Mouse (Mus musculus) stomach, postnatal 0 days (tissue): ENCODE results near the gene Ms4a12. TPM values are rescaled to one million over a fixed set of nuclear protein-coding genes. Genes with fewer than 3 reads are reported as not detected.
A peak's percentile ranks its signal among the peaks of the same experiment; 100 is the strongest.

Source experiments
- ATAC-seq: fragments of 200-750 bp; cut with Nextera tagmentation; 2 replicates; pipeline ENCODE4 v1.8.0; 2017; ENCODE audit not compliant: low FRiP score, low TSS enrichment
- DNase-seq: peaks from one replicate; pipeline ENCODE4 v3.0.0-alpha.2; 2016; ENCODE audit warnings: low spot score
- H3K27ac ChIP-seq: fragments of 300-500 bp; sonication (generic); replicated peaks from 2 replicates; pipeline ENCODE4 v1.5.1; 2014; ENCODE audit warnings: mild to moderate bottlenecking, control low read depth
- H3K27me3 ChIP-seq: fragments of 300-500 bp; sonication (generic); 2 replicates; pipeline ENCODE4 v1.6.1; 2014; ENCODE audit warnings: low read length; ENCODE audit not compliant: control insufficient read depth, insufficient read depth
- H3K36me3 ChIP-seq: fragments of 300-500 bp; sonication (generic); 2 replicates; pipeline ENCODE4 v1.6.1; 2014; ENCODE audit warnings: low read length, mixed read lengths; ENCODE audit not compliant: control insufficient read depth, insufficient read depth
- H3K4me1 ChIP-seq: fragments of 300-500 bp; sonication (generic); replicated peaks from 2 replicates; pipeline ENCODE4 v1.6.1; 2014; ENCODE audit warnings: antibody characterized with exemption; ENCODE audit not compliant: control insufficient read depth, insufficient read depth
- H3K4me2 ChIP-seq: fragments of 300-500 bp; sonication (generic); replicated peaks from 2 replicates; pipeline ENCODE4 v1.6.1; 2014; ENCODE audit warnings: low read depth, mild to moderate bottlenecking, control low read depth, moderate library complexity
- H3K4me3 ChIP-seq: fragments of 300-500 bp; sonication (generic); 2 replicates; pipeline ENCODE4 v1.5.1; 2014; ENCODE audit warnings: low read depth, low read length, control low read depth
- H3K9ac ChIP-seq: fragments of 300-500 bp; sonication (generic); 2 replicates; pipeline ENCODE4 v1.6.1; 2014; ENCODE audit warnings: mild to moderate bottlenecking, low read length, control low read depth, mixed read lengths
- H3K9me3 ChIP-seq: fragments of 300-500 bp; sonication (generic); 2 replicates; pipeline ENCODE4 v1.6.1; 2016; ENCODE audit warnings: low read length; ENCODE audit not compliant: control insufficient read depth
- CTCF ChIP-seq: IDR thresholded peaks from 2 replicates; pipeline ENCODE4 v1.5.1; 2016; ENCODE audit warnings: antibody characterized with exemption, low read depth, mild to moderate bottlenecking, moderate library complexity
- EP300 ChIP-seq: optimal IDR thresholded peaks from 2 replicates; pipeline ENCODE3; 2016; ENCODE audit warnings: antibody characterized with exemption
- WGBS: fragments of 180-500 bp; shearing (Covaris S2); extraction: QIAGEN DNeasy Blood & Tissue Kit; methylation state at CpG from one replicate; pipeline ENCODE4 v1.1.7; 2014; 5-methylcytosine and 5-hydroxymethylcytosine counted together
- polyA plus RNA-seq: library from polyadenylated mRNA; unstranded; fragments of >200 nt; fragmentation: Nextera tagmentation; extraction: Ambion mirVana; gene quantifications from 2 replicates; pipeline ENCODE4 v1.2.1, GENCODE M21; 2015

Gene Ms4a12
- polyA plus RNA-seq, 1 experiment from 2014 or later: 0.51 TPM

DNA sequence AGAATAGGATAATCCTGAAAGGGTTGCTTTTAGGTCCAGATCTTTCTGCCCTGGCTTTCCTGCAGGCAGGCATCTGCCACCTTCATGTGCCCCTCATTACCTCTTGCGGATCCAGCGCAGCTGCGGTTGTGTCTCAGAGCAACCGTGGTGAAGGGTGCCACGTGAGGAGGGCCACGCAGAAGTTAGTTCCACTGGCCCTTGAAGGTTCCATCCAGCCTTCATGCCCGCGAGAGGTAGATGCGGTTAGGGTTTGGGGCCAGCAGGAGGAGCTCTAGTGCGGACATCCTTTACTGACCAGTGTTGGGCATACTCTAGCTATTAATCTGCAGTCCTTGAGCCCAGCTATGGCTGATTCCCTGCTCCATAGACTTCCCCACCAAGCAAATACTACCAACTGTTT is 67.1 kb downstream of the Ms4a12 start, which contains the start of gene 1700025F22Rik:
1700025F22Rik (minus strand) TSS at position 149 of the 400 bp plus-strand sequence.
- ATAC-seq: no peak
- Histone ChIP-seq H3K36me3 (no peaks in the 10 kb centered on the region), H3K4me1 (no peaks in the 10 kb centered on the region), H3K4me3 (no peak within 1 kb of the TSS), H3K9ac (no peak within 1 kb of the TSS), H3K27ac (no peak within 1 kb of the TSS), H3K4me2 (no peak within 1 kb of the TSS), H3K27me3 (no peaks in the 10 kb centered on the region), H3K9me3 (no peaks in the 10 kb centered on the region)
- TF ChIP-seq EP300 (no peak), CTCF (peak; percentile 62)
- 33% methylated on average over 10 of the region's 10 CpGs for WGBS
- peak; percentile 63 for DNase-seq

Other genes with a start within 250 kb of the Ms4a12 start
- gene Ms4a15, start 239.2 kb downstream of the Ms4a12 start, polyA plus RNA-seq: 0.10 TPM in 1 of 2 replicates, not detected in the other
- gene Ms4a18, start 214.4 kb downstream of the Ms4a12 start, polyA plus RNA-seq: not detected in 2 replicates
- 21.0 and 22.3 TPM in 2 replicates for gene Ms4a8a, start 151.3 kb downstream of the Ms4a12 start, polyA plus RNA-seq
- gene 1700017D01Rik, start 101.6 kb downstream of the Ms4a12 start, polyA plus RNA-seq: 0.08 TPM in 1 of 2 replicates, not detected in the other
- not detected in 2 replicates for gene 1700025F22Rik, start 67.1 kb downstream of the Ms4a12 start, polyA plus RNA-seq
- gene Ms4a13, start 35.7 kb downstream of the Ms4a12 start, polyA plus RNA-seq: not detected in 2 replicates
- gene Ms4a1, start 33.8 kb upstream of the Ms4a12 start, polyA plus RNA-seq: 0.06 and 0.11 TPM in 2 replicates
- gene Ms4a5, start 51.4 kb upstream of the Ms4a12 start, polyA plus RNA-seq: not detected in 2 replicates
- gene Ms4a14, start 82.0 kb upstream of the Ms4a12 start, polyA plus RNA-seq: 0.08 and 0.10 TPM in 2 replicates
- 13.6 and 15.0 TPM in 2 replicates for gene Ms4a7, start 103.7 kb upstream of the Ms4a12 start, polyA plus RNA-seq
- 6.0 TPM in 2 replicates for gene Ms4a4a, start 143.1 kb upstream of the Ms4a12 start, polyA plus RNA-seq
- 0.59 and 1.1 TPM in 2 replicates for gene Ms4a4c, start 172.3 kb upstream of the Ms4a12 start, polyA plus RNA-seq
- gene Ms4a4b, start 211.1 kb upstream of the Ms4a12 start, polyA plus RNA-seq: 0.89 and 1.0 TPM in 2 replicates
- gene Ms4a6c, start 236.9 kb upstream of the Ms4a12 start, polyA plus RNA-seq: 9.6 and 10.5 TPM in 2 replicates